Mouse (Mus musculus): ENCODE results near the gene Rab31.

Gene Rab31

DNA sequence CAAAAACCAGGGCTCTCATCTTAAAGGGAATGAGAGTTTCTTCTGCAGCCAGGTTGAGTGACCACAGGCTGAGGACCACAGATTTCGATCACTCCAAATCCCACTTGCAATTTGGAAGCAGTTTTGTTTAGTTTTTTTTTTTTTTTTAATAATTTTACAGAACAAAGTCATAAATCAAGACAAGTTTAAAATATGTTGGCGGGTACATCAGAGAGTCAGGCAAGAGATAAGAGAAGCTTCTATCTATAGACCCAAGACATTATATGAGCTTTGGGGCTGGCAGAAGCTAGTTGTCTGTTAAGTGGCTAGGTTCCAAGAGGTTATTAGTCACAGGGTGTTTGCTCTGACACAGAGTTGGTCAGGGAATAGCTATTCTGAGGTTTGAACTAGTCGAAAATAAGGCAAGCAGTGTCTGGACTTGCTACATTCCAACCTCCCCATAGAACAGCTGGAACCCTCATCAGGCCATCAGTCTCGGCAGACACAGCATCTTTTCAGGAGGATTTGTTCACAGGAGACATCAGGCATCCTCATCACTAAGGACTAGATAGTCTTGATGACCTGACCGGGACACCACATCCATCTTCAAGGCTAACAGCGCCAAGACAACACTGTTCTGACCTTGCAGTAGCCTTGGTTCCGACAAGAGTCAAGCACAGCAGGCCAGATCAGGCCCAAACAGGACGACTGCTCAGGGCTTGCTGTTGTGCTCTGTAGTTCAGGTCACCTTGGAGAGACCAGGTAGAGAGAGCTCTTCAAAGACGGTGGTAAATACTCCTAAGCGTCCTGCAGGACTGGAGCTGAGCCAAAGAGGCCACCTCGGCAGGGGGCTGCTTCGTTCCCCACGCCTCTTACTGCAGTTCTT lies 68.8 kb downstream of the Rab31 start:
- no peak for DNase-seq (ENCODE audit: low spot score in 2 of 2)

DNA sequence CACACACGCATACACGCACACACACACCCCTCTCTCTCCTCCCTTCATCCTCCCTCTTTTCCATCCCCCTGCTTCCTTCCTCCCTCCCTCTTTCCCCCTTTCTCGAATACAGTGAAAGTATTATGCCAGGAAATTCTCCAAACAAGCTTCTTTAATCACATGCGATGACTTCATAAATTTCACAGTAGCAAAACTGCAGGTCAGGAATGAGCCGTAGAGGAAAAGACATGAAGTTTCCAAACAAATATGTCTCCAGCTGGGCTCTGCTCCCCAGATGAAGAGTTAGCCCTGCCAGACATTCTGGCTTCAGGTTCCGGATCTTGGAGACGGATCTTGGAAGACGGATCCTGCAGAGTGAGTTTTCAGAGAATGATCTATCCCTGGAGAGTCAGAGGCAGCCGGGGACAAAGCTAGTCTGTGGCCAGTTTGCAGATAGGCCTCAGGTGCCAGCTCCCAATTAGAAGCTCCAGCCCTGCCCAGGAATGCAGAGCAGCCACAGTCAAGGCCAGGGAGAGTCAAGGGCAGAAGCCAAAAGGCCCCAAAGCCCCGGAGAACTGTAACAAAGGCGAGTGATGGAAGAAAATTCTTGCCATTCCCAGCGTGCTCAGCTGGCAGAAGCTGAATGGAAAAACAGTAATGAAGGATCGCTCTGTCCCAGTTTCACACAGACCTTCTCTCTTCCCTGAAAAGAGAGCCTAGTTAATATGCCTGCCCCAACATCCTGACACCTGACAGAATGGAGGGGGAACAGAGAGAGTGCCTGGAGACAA lies 70.6 kb downstream of the Rab31 start:
- DNase-seq (ENCODE audit: low spot score in 2 of 2) = no peak

DNA sequence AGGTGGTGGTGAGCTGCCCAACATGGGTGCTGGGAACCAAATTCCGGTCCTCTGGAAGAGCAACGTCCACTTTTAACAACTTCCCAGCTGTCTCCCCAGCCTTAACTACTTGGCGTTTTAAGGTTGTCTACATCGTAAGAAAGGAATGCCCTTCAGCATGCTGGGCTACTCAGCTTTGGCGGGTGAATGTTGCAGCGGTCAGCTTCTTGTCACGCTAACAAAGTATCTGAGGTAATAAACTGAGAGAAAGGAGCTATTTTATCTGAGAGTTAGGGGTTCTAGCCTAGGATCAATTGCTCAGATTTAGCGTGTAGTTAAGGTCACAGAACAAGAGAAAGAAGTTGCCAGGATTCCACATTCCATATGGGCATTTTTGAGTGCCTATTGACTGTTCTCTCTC lies 71.2 kb downstream of the Rab31 start:
- DNase-seq (ENCODE audit: low spot score in 2 of 2) = no peak

DNA sequence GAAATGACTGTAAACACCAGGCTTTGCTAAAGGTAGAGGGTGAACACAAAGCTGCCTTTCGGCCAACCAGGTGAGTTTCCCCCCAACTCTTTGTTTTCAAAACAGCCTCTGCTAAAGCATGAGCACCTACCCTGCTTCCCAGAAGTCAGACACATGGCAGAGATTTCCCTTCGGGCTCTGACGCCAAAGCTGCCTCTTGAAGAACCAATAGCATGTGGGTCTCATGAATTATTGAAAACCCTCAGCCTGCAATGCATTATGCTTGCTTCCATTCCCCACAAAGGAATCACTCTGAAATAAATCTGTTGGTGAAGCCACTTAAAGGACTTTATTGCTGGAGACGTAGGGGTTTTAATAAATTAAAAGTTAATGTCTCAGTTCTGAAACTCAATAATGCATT lies 72.5 kb downstream of the Rab31 start:
- no peak for DNase-seq (ENCODE audit: low spot score in 2 of 2)

DNA sequence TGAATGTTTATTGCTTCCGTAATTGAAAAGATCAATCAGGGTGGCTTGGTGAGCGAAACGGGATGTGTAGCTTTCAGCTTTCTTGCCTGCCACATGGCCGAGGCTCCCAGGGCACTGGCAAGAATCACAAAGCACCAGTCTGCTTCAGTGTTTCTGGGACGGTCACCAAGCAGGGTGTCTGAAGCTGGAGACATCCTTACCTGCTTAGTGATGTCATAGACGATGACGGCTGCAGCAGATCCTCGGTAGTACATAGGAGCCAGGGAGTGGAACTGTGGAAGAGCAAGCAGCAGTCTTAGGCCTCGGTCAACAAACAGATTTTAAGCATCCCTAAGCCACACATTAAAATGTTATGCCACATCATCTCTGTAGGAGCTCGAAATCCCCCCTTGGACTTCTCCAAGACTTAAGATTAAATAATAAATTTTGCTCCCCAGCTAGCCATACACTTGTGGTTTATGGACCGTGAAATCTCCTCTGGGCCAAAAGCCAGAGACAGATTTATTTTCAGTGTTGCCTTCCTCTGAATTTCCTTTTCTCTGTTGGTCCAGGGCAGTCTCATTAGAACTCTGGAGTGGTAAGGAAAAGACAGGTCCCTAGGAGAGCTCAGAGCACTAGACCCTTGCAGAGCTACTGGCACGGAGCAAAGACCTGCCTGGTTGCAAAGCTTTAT lies 74.6 kb downstream of the Rab31 start:
- no peak for DNase-seq (ENCODE audit: low spot score in 2 of 2)

DNA sequence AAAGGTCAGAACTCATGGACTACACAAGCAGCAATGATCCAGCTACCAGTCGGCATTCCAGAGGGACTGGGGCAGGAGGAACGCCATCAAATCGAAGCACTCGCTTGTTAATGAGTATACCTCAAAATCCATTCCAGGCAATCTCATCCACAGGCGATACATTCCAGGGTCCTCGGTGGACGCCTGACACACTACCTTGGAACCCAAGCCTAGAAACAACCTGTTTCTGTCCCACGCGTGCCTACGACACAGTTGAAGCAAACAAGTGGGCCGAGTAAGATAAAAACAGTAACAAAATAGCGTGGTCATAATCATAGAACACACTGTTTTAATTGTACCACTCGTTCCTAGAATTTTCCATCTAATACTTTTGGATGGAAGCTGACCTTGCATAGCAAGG lies 75.6 kb downstream of the Rab31 start:
- no peak for DNase-seq (ENCODE audit: low spot score in 2 of 2)

DNA sequence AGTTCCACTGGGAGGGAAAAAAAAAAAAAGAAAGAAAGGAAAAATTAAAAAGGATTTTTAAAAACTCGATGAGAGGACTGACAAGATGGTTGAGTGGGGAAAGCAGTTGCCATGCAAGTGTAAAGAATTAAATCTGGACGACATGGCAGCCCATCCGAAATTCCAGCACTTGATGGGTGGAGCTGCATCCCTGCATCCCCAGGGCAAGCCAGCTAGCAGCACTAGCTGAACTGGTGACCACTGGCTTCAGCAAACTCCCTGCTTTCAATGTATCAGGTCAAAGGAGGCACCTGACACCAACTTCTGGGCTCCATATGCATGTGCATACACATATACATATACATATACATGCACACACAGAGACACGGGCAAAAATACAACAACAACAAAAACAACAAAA lies 80.3 kb downstream of the Rab31 start:
- no peak for DNase-seq (ENCODE audit: low spot score in 2 of 2)

DNA sequence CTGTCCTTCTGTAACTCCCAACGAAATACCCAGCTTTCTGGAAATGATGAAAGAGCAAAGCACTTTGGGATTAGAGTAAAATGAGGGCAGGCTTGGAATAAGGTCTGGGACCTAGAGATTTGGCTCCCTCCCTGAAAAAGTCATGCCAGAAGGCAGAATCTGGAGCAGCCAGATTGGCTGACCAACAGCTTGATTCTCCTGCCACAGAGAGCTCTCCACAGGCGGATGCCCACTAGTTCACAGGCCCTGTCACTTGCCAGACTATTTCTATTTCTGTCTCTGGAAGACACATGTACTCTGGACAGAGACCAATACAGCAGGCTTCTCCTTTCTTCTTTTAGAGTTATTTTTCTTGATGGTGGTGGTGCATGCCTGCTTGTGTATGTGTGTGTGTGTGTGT lies 88.8 kb downstream of the Rab31 start:
- no peak for DNase-seq (ENCODE audit: low spot score in 2 of 2)

DNA sequence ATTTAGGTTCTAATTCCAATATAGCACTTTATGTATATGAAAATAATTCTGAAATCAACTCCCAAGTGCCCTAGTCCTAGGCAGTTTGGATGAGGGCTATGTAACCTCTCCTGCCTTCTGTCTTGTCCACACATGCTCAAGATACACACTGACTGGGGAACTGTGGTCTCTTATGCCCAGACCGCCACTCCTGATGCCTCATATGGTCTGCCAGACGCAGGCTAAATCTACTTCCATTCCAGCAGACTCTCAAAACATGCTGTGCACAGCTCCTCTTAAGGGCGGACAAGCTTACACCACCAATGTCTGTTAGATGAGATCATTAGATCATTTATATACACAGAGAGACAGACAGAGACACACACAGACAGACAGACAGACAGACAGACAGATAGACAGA lies 89.2 kb downstream of the Rab31 start:
- DNase-seq (ENCODE audit: low spot score in 2 of 2) = no peak

DNA sequence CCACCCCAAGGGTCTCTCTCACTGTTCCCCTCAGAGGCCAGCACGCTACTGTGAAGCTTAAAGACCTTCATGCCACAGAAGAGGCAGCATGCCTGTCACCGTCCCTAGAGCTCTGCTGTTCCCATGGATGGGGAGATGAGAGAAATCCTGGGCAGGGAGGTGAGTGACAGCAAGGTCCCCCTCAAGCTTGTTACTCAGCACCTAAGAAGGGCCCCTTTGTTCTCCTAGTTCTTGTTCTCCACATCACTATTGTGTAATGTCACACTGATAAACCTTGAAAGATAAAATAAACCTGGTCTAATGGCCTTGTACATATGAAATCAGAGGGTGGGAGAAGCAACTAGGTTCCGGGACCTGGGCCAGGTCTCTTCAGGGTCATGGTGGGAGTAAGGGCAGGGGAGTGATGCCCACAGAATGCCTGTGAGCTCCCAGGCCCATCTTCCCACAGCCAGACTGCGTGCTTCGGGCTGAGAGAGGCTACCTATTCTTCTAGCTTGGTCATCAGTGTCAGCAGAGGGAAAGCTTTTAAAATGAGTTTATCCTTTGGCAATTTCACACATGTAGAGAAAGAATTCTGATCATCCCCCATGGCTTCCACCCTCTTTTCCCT lies 90.4 kb downstream of the Rab31 start:
- no peak for DNase-seq (ENCODE audit: low spot score in 2 of 2)

DNA sequence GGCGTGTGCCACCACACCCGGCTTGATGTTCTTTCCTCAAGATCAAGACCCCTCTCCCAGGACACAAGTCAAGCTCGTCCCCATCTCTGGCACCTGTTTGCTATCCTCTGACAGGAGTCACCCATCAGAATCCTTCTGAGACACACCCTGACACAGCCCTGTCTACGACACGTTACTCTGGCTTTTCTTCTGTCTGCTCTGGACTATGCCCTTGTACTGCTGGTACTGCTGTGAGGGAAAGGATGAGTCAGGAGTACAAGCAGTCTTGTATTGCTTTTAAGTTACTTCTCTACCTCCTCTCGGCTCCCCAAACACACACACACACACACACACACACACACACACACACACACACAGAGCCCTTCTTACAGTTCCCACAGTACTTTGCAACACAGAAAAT lies 91.0 kb downstream of the Rab31 start:
- DNase-seq (ENCODE audit: low spot score in 2 of 2) = no peak

DNA sequence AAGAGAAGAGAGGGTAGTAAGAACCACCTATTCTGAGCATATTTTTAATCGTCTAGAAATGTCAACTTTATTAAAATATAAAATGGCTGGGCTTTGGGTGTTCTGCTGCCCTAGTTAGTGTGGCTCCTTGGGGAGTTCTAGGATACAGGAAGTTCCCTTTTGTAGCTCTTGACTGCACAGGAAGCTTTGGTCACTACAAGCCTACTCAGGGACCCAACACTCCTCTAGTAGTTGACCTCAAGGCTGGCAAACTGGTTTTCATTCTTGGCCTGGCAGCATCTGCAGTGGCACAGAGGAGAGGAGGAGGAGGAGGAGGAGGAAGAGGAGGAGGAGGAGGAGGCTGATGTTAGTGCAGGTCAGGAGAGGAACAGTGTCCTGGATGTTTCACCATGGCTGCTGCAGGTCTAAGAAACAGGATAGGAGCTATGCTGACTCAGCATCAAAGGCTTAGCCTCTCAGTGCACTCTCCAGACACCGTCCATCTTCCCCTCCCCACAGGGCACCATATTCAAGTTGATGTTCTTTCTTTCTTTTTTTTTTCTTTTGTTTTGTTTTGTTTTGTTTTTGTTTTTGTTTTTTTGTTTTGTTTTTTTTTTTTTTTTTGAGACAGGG lies 91.6 kb downstream of the Rab31 start:
- DNase-seq (ENCODE audit: low spot score in 2 of 2) = no peak

DNA sequence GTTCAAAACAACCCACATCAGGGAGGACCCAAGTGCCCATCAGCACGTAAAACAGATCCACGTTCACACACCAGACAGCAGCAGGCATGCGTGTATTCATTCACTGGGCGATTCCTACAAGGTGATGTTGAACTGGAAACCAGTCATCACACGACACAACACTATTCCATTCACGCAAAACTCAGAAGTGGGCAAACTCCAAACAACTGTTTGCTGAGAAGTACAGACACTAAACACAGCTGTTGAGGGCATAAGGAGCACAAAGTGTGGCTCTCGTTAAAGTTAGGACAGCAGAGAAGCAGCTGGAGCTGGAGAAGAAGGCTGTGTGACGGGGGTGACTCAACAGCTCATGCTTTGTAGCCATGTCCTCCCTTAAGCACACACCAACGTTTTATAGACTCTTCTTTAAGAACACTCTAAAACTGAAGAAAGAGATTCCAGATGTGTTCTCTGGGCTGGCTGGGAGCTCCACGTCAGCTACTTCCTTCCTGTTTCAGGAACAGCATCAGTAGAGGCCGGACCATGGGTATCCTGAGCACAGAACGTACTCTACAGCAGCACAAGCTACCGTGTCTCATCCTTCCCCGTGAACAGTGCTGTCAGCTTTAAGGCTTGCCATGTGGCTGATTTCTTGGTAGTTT lies 92.6 kb downstream of the Rab31 start:
- no peak for DNase-seq (ENCODE audit: low spot score in 2 of 2)

DNA sequence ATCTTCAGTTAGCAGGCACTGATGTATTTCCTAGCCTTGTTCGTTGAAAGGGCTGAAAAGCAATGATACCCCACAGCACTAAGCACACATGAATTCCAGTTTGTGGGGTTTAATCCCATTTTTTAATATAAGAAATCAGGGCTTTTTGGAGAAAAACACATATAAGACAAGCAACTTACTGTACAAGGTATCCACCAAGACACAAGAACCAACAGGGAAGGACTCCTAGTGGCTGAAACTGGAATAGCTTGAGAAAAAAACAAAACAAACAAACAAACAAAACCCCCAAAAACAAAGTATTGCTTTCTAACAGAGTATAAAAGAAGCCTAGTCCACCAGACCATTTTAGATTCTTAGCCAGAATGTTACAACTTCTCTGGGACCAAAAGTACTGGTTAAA lies 94.8 kb downstream of the Rab31 start:
- no peak for DNase-seq (ENCODE audit: low spot score in 2 of 2)

DNA sequence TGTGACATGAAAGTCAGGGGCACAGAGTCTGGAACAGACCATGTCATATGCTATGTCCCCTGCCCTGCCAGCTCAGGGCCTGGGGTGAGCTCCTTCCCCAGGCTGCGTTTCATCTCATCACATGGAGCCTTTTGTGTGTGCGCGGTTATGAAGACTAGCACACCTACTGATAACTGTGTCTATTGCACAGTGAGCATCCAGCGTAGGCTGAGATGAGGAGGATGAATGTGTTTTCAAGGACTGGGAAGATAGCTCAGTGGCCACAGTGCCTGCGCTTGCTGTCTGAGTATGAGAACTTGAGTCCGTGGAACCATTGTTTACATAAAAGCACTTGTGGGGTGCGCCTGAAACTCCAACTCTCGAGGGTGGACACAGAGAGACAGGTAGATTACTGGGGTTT lies 96.0 kb downstream of the Rab31 start:
- no peak for DNase-seq (ENCODE audit: low spot score in 2 of 2)

DNA sequence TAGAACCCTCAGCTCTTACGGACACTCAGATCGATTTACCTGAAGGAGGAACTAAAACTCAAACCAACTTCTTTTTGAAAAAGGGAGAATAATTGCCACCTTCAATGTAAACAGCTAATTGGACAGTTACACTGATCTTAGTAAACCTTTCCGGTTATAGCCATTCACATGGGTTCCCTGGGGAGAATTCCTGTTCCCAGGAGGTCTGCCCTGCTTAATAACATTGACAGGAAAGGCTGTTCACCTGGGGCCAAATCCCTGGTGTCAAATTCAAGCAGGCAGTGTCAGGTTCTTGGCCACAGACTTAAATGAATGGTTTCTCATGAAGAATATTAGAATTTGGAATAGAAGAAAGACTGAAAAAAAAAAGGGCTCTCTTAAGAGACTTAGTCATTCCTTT lies 96.6 kb downstream of the Rab31 start:
- no peak for DNase-seq (ENCODE audit: low spot score in 2 of 2)

DNA sequence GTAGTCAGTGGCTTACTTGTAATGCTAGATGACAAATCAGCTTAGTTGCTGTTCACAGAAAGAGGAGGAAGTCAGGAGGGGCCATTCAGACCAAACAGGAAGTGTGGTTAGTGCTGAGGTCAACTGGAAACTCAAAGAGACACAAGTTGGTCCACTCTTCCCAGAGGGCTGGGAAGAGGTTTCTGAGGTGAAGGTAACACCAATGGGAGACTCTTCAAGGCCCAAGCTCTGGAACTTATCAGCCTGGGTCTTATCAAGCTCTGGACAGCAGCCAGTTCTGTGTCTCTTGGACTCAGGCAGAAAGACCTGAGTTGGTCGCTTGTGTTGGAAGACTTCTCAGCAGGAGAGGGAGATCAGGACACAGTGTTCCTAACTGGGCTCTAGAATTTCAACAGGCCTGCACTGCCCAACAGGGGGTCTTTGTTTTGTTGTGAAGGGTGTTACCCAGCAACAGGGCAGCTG lies 97.8 kb downstream of the Rab31 start:
- no peak for DNase-seq (ENCODE audit: low spot score in 2 of 2)

DNA sequence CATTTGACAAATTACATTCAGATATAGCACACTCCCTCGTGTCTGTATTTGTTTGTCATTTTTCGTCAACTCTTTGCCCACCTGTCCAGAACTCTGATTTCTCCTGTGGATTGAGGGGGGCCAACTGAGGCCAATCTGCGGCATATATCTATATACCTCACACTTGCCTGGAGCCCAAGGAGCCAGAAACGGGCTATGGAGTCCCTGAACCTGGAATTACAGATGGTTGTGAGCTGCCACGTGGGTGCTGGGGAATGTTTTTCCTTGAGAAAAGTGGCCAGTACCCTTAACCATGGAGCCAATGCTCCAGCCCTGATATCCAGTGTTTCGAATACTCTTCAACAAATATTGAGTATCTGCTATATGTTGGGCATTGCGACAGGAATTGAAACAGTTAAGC lies 99.6 kb downstream of the Rab31 start:
- DNase-seq (ENCODE audit: low spot score in 2 of 2) = no peak

DNA sequence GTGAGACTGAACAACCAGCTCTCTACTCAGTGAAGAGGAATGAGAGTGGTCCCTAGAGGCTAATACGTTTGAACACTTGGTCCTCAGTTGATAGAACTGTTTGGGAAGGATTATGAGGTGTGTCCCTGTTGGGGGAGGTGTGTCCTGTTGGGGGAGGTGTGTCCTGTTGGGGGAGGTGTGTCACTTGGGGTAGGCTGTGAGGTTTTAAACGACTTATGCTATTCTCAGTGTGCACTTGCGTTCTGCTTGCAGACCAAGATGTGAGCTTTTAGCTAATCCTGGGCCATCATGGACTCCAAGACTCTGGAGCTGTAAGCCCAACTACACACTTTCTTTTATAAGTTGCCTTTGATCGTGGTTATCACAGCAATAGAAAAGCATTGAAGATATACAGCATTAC lies 103.5 kb downstream of the Rab31 start:
- DNase-seq (ENCODE audit: low spot score in 2 of 2) = no peak

DNA sequence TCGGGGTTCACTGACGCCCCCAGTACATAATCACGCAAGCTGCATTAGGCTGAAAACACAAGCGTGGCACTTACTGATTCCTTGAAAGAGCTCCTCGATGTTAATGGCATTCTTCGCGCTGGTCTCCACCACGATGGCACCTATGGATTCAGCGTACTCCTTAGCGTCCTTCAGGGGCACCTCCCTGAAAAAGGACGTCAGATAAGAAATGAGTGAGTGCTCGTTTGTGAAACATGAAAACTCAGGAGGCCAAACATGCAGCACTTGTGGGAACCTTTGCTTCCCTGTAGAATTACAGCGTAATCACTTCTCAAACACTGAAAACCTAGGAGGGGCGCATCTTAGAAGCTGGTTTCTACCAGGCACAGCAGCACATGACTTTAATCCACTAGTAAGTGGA lies 104.8 kb downstream of the Rab31 start:
- DNase-seq (ENCODE audit: low spot score in 2 of 2) = no peak

All from thymus, postnatal 10 days (tissue).